Mouse (Mus musculus): ENCODE measurements around the gene Lrfn3.

Gene Lrfn3

GRCm38 (mm10) chr7:30362652-30363343, at the start of gene Lrfn3:
Gene Lrfn3 (minus strand): TSS chr7:30362772.
- no peak for DNase-seq

GRCm38 (mm10) chr7:30411023-30411422, 48.5 kb upstream of the Lrfn3 start:
- no peak for DNase-seq

- DNase-seq: no peak
Measured at GRCm38 (mm10) chr7:30409789-30410188, 47.2 kb upstream of the Lrfn3 start.

- no peak for DNase-seq
Measured at GRCm38 (mm10) chr7:30408639-30409038, 46.1 kb upstream of the Lrfn3 start.

DNA sequence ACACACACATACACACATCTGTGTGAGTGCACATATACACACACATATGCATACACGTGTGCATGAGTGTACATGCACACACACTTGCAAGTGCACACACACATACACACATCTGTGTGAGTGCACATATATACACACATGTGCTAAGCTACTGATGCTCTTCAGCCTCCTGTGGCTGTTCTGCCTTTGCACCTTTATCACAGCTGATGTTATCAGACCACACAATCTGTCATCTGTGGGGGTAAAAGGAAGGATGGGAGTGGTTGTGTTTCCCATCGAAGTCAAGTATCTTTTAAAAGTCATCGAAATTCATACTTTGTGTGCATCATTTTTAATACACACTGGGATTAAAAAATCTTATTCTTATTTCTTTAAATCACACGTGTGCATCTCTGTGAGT, 39.8 kb upstream of the Lrfn3 start:
- no peak for DNase-seq

- no peak for DNase-seq
Measured at GRCm38 (mm10) chr7:30399671-30400070, 37.1 kb upstream of the Lrfn3 start.

DNA sequence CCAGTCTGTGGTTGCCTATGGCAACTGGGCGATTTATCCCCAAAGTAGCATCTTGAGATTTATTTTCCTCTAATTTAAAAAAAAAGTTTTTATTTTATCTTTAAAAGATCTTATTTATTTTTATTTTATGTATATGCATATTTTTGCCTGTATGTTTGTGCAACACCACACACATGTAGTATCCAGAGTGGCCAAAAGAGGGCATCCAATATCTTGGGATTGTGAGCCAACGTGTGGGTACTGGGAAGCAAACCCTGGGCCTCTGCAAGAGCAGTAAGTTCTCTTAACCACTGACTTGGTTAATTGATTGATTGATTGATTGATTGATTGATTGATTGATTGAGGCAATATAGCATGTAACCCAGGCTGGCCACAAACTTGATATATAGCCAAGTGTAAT, 32.3 kb upstream of the Lrfn3 start:
- DNase-seq: peak in 1 of 2 experiments; percentile 44

- peak; percentile 63 to 66 for DNase-seq
Measured at GRCm38 (mm10) chr7:30394379-30394778, 31.8 kb upstream of the Lrfn3 start.

GRCm38 (mm10) chr7:30393631-30394030, 31.1 kb upstream of the Lrfn3 start:
- DNase-seq: no peak

DNA sequence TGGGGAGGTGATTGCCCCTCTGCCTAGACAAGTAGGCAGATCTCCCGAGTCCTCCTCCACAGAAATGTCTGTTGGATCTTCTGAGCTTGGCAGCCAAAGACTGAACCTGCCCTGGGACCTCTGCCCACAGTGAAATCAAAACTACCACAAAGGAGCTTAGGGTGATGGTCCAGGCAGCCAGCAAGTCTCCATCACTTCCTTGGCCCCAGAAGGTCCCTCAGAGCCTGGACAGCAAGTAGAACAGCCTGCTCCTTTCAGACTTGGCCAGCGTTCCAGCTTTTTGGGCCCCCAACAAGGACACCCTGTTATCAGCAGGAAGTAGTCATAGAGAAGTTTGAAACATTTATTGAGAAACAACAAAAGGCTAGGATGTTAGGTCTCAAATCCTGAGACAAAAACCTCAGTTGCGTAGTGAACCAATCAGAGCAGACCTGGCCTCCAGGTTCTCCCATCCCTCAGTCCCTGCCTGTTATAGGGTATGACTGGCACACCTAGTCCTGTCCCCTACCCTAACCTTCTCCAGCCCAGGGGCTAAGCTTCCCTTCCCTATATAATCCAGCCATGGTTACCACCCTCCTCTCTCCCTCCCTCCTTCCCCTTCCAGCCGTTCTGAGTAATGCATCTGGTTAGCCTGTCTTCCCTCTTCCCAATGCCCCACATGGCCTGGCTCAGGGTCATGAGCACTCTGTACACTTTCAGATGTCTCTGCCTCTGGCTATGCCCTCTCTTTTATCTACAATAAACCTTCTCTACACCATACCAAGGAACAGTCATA, 30.4 kb upstream of the Lrfn3 start:
- no peak for DNase-seq

GRCm38 (mm10) chr7:30384106-30384505, 21.5 kb upstream of the Lrfn3 start:
- no peak for DNase-seq

DNA sequence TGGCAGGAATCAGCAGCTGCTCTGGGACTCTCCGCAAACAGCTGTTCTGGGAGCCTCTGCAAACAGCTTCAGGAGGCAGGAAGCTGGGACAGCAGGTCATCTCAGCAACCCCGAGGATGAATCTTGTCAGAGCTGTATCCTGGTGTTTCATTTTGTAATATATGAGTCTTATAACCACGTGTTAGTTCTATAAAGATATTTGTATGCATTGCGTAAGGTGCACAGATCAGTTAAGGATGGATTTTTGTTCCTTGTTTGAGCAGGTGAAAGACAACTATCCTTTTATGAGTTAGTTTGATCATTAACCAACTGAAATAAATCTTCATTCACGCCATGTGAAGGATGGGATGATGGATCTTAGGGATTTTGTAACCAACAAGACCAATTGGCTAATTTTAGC, 17.5 kb upstream of the Lrfn3 start:
- DNase-seq: no peak

GRCm38 (mm10) chr7:30373501-30373962, 11.0 kb upstream of the Lrfn3 start:
- peak; percentile 82 to 85 for DNase-seq

GRCm38 (mm10) chr7:30367466-30367865, 4.9 kb upstream of the Lrfn3 start:
- no peak for DNase-seq

- no peak for DNase-seq
Measured at GRCm38 (mm10) chr7:30363344-30363738, 769 bp upstream of the Lrfn3 start.

DNA sequence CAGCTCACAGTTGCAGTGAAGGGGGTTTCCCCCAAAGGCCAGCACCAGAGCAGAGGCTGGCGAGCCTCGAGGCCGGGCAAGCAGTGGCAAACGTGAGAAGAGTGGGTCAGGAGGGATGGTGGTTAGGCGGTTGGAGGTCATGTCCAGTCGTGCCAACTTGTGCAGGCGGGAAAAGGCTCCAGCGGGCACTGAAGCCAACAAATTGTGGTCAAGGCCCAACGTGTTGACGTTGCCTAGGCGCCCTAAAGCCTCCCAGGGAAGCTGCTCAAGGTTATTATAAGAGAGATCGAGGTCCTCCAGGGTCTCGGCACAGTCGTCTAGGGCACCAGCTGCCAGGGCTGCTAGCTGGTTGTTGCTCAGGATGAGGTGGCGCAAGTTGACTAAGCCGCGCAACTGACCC, 2.5 kb downstream of the Lrfn3 start:
- no peak for DNase-seq

DNA sequence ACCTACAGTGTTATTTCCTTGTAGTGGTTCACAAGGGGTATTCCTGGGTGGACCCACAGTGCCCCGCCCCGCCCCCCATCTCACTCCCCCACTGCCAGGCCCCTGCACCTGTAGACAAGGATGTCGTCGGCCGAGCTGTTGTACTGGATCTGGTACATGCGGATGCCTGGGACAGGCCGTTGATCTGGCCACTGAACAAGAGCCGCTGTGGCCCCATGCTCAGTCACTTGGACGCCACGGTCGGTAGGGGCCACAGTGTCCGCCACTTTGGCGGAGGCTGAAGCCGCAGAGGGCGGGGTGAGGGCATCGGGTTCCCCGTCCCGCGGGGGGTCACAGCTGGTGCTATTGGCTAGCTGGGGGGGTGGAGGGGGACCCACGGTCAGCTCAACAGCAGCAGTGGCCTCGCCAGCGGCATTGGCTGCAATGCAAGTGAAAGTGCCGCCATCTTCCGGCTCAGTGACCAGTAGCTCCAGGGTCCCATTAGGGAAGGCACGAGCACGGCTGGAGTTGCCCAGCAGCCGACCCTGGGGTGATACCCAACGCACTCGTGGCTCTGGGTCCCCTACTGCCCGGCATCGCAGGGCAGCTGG, 3.2 kb downstream of the Lrfn3 start:
- no peak for DNase-seq

DNA sequence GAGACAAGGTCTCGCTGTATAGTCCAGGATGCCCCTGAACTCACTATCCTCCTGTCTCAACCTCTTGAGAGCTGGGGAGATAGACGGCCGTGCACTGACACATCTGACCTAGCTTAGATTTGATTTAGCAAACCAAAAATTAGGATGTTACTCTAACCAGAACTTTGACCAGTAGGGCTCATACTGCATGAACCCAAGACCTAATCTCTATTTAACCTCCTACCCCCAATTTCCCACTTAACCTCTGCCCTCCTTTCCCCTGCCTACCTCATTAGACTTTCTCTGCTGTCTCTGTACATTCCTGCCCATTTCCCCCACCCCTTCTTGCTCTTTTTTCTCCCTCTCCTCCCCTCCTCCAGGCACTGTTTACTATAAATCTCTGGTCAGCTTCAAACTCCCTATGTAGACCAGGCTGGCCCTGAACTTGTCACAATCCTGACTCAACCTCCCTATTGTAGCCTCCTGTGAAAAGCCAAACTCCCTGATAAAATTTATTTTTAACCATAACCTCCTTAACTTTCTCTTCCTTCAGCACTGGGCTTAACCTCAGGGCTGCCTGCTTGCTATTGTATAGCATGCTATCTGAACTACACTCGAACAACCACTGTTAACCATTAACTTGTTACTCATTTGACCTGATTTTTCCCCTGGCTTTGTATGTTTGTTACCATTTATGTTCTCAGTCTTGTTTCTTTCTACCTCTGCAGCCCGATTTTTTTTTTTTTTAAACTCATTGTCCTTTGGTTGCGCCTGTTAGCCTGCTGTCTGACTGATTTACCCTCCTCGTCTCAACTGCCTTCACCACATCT, 4.0 kb downstream of the Lrfn3 start:
- no peak for DNase-seq

GRCm38 (mm10) chr7:30354059-30354458, 8.5 kb downstream of the Lrfn3 start:
- no peak for DNase-seq

DNA sequence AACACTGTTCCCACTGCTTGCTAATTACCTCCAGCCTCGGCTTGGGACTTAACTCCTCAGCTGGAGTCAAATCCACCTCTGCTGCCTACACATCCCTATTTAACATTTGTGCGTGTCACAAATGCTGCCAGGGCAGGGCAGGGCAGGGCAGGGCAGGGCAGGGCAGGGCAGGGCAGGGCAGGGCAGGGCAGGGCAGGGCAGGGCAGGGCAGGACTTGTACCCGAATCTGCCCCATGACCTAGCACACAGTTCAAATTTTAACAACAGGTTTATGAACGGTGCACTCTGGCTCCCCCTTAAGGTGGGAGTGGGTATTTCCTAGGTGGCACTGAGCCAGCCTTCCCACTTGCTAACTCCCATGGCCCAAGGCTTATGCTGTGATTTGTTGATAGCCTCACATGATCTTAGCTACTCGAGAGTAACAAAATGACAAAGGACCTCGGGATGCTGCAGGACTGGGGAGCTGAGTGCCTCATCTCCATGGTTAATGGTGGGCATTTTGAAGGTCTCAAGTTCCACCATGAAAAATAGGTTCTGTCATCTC, 9.2 kb downstream of the Lrfn3 start:
- DNase-seq: peak in 1 of 2 experiments; percentile 70

DNA sequence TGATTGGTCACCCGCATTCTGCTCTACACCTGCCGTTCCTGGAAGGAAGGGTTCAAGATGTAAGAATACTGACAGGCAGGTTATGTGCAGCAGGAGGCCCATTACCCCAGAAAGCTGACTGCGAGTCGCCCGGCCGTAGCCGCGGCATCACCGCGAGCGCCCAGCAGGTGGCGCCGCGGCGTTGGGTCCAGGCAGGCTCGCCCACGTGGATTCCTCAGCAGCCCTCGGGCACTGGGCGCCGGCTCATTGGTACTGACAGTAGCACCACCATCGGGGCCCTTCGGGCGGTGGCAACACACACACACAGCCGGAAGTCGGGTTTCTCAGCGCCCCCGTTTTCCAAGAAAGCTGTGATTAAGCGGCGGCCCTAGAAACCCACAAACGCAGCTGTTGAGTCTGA, 14.7 kb downstream of the Lrfn3 start:
- DNase-seq: peak; percentile 29 to 66

- DNase-seq: peak in 1 of 2 experiments; percentile 67
Measured at GRCm38 (mm10) chr7:30346635-30347379, 15.8 kb downstream of the Lrfn3 start.
